Mouse (Mus musculus): ENCODE measurements around the gene Emx2.

Gene Emx2

DNA sequence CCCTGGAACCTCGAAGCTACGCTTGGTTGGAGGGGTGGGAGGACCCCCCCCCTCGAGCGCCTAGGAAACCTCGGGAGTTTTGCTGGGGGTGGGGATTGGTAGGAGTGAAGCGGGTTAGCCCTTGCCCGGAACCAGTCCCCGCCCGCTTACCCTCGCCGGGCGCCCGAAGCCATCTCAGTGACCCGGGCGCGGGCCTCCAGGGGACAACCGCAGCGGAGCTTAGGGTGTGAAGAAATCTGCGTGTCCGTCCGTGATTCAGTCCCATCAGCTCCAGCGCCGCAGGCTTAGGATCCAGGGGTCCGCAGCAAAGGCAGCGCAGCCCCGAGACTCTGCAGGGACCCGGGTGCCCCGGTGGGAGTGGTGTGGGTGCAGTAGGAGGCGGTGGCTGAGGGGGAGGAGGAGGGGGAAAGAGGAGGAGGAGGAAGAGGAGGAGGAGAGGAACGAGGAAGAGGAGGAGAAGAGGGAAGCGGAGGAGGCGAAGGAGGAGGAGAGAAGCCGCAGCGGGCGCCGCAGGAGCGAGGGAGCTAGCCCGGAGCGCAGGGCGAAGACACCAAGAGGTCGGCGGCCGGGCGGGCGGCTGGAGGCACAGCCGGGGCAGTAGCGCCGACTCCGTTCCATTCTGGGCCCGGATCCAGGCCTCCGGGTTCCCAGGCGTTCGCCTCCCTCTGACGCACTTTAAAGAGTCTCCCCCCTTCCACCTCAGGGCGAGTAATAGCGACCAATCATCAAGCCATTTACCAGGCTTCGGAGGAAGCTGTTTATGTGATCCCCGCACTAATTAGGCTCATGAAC is at the start of gene Emx2:
Gene Emx2 (plus strand): TSS at position 422 of the 792 bp plus-strand sequence.
- peak; percentile 88 for DNase-seq (ENCODE audit: low read depth, low spot score)

DNA sequence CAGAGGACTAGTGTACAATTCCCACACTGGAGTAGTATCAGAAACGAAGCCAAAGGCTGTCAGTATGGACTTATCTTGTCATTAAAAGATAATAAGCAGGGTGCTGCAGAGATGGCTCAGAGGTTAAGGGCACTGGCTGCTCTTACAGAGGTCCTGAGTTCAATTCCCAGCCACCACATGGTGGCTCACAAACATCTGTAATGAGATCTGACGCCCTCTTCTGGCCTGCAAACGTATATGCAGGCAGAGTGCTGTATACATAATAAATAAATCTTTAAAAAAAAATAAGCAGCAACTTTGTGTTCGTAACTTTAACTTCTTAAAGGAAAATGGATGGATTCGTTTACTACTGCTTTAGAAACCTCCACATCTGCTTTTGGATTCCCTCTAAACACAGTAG is 44.0 kb upstream of the Emx2 start:
- no peak for DNase-seq (ENCODE audit: low read depth, low spot score)

DNA sequence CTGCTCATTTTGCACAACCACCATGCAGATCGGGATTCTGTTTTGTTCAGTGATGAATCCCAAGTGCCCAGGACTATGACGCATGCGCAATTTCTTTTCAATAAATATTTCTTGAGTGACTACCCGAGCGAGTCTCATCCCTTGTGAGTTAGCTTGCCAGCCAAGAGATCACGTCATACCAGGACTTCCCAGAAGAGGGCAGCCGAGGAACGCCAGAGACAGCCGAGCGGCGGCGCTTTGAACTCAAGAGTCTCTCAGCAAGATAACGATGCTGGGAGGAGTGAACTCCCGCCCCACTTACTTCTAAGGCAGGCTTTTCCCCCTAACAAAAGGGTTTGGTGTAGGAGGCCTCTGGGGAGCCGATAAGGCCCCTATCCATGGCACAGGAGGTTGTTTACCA is 40.1 kb upstream of the Emx2 start:
- DNase-seq (ENCODE audit: low read depth, low spot score): peak; percentile 81

- DNase-seq (ENCODE audit: low read depth, low spot score): no peak
Measured at GRCm38 (mm10) chr19:59418671-59419070, 39.5 kb upstream of the Emx2 start.

- DNase-seq (ENCODE audit: low read depth, low spot score): no peak
Measured at GRCm38 (mm10) chr19:59422393-59422792, 35.8 kb upstream of the Emx2 start.

GRCm38 (mm10) chr19:59423685-59424084 is 34.5 kb upstream of the Emx2 start:
- DNase-seq (ENCODE audit: low read depth, low spot score): peak; percentile 89

DNA sequence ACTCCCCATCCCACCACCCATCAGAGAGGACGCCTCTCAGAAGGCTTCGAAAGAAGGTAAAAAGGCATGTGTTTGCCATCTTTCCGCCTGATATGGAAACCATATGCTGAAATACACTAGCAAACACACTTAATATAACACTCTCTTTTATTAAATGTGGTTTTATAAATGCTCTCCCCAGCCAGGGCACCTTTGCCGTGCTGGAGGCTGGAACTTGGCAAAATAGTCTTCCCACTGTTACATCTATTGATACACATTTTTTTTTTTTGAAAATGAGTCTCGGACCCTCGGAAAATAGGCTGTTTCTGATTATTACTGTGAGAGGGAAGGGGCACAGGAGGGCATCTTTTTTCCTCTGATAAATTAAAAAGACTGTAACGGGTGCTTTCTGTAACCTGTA is 33.2 kb upstream of the Emx2 start:
- peak; percentile 56 for DNase-seq (ENCODE audit: low read depth, low spot score)

DNA sequence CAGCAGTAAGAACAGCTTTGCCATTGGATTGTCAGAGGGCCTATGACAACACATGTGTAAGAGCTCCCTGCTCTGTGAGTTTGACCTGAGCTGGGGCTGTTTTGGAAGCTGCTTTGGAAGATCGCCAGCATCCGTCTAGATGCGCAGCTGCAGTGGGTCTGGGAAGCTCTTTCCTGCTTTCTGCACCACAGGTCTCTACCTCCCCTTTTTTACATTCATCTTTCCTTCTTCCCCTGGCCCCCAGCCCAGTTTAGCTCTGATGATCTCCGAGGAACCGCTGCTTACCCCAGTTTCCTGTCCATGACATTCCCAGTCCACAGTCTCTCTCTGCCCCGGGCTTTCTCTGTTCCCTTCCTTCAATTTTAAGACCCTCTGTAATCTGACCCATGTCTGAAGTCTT is 25.9 kb upstream of the Emx2 start:
- DNase-seq (ENCODE audit: low read depth, low spot score): no peak

- DNase-seq (ENCODE audit: low read depth, low spot score): no peak
Measured at GRCm38 (mm10) chr19:59450561-59451135, 7.5 kb upstream of the Emx2 start.

GRCm38 (mm10) chr19:59451441-59451951 is 6.7 kb upstream of the Emx2 start:
- DNase-seq (ENCODE audit: low read depth, low spot score): no peak

DNA sequence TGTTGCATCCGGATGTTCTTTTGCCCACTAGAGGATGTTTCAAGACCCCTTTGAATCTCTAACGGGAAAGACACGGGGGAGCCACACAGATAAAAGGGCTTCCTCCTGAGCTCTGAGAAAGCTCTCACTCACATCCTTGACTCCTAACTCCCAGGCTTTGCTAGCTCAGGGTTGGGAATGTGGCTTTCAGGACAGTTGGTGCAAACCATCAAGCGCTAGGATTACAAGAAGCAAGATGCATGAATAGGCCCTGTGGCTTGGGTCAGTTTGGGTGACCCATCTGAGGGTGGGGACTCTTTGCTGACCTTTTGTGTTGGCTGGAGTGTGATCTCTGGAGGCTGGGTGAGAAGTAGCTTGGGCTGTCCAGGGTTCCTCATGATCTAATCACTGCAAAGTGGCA is 5.9 kb upstream of the Emx2 start:
- DNase-seq (ENCODE audit: low read depth, low spot score): no peak

DNA sequence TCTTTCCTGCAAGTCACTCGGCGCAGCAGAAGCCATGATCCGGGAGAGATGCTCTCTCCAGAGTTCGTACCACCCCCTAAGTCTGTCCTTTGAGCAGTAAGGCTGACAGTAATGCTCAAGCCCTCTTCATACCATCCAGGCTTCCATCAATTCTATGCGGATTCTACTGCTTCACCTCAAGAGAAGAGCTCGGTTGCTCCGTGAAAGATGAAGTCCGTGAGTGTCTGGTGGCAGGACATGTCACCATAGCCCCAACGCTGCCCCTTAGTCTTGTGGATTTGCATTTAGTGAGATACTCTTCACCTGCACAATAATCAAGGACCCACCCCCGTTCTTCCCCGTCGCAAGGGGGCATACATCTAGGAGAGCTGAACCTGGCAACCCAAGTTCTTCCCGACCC is 4.6 kb upstream of the Emx2 start:
- DNase-seq (ENCODE audit: low read depth, low spot score): no peak

DNA sequence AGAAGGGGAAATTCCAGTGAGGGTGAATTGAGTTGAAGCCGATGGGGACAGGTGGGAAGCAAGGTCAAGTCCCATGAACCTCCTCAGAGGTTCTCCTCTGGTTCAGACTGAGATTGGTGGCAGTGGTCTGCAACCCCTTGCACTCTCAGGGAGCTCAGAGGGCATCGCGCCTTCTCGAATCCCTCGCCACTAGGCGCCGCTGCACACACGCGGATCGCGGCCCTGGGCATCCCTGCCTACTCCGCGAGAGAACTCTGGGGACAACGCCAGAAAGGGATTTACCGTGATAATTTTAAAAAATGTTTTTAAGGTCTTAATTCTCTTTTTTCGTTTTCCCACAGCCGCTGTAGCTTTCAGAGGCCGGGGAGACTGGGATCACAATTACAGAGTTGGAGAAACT is 4.0 kb upstream of the Emx2 start:
- peak; percentile 75 for DNase-seq (ENCODE audit: low read depth, low spot score)

DNA sequence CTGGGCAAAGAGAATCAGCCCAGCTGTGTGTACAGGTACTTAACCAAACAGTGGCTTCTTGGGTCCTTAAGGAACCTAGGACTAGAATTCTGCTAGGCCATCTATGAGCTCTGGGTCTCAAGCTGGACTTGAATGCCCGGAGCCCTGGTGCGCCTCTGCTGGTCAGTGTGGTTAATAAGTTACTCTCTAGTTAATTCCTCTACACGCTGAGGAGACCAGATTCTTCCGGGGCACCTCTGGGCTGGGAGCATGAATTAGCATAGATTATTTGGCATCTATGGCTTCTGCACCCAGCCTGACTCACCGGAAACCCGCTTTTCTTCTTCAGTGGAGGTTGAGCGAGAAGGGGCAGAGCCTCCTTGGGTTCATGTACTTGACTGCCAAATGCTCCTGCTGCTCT is 2.5 kb upstream of the Emx2 start:
- DNase-seq (ENCODE audit: low read depth, low spot score): no peak

DNA sequence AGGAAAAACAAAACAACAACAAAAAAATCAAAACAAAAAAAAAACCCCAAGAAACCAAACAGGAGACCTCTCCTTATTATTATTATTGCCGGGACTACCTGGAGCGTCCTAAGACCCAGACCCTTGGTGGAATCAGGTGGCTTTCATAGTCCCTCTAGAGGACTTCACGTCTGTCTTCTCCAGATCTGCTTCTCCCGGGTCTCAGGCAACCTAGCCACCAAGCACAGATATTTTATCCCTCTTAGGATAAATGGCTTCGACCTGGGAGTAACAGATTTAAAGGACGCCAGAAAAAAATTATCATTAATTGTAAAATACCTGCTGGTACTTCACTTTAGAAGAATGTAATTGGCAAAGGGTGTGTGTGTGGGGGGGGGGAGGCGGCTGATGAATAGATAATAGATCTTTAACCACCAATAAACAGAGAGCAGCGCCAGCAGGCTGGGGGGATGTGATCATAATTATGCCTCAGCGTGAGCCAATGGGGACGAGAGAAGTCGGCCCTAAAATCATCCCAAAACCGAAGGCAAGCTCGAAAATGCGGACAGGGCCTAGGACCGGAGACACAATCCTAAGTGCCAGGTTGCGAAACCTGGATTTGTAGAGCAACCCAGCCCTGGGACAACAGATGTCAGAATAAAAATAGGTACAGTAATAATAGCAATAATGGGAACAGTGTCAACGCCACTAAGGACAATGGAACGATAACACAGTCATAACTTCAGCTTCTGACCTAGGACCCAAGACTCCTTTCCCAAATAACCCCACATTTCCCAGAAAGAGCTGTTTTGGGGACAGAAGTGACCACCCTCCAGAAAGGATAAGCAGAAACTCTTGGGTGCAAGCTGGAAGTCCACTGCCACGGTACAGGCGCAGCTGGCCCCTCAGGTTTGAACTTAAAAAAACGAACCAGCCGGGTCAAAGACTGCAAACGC is 894 bp upstream of the Emx2 start:
- peak; percentile 74 for DNase-seq (ENCODE audit: low read depth, low spot score)

GRCm38 (mm10) chr19:59458743-59459135 is 567 bp downstream of the Emx2 start:
- no peak for DNase-seq (ENCODE audit: low read depth, low spot score)

DNA sequence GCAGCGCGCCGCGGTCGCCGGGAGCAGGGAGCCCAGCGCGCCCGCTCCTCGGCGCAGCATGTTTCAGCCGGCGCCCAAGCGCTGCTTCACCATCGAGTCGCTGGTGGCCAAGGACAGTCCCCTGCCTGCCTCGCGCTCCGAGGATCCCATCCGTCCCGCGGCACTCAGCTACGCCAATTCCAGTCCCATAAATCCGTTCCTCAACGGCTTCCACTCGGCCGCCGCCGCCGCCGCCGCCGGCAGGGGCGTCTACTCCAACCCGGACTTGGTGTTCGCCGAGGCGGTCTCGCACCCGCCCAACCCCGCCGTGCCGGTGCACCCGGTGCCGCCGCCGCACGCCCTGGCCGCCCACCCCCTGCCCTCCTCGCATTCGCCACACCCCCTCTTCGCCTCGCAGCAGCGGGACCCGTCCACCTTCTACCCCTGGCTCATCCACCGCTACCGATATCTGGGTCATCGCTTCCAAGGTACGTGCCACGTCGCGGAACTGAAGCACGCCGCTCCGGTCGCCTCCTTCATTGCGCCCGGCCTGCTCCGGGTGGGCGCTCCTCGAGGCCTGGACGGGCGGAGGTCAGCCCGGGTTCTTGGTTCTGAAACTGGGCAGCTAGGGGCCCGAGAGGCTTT is 1.1 kb downstream of the Emx2 start:
- no peak for DNase-seq (ENCODE audit: low read depth, low spot score)

- DNase-seq (ENCODE audit: low read depth, low spot score): no peak
Measured at GRCm38 (mm10) chr19:59459811-59460241, 1.7 kb downstream of the Emx2 start.

DNA sequence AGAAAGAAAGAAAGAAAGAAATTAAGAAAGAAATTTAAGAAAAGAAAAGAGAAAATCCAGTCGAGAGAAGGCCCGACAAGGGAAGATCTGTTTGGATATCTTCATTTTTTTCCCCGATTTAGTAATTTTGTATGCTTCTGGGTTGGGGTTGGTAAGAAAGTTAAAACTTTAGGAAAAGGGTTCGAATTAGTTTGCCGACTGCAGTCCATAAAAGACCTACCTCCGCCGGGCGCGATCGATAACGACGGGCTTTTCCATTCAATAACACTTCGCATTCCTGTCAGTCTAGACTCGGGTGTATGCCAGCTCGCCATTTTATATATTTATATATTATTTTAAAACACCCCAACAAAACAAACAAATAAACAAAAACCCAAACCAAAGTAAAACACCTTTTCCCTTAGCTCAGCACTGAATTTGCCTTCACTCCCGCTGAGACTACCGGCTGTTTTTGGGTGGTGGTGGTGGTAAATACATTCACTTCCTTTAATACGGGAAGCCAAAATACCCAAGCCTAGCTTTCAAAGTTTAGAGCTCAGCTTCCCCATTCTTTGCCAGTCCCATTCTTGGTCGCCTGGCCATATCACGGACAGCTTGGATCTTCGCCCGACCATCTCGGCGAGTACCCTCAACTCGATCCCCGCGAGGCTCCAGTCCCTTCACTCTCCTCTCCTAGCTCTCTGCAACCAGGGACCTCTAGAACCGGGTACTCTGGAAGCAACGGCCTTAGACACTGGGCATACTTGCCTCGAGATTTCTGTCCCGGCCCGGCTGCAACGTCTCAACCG is 2.4 kb downstream of the Emx2 start:
- no peak for DNase-seq (ENCODE audit: low read depth, low spot score)

GRCm38 (mm10) chr19:59461481-59462421 is 3.6 kb downstream of the Emx2 start:
- DNase-seq (ENCODE audit: low read depth, low spot score): no peak
